ENCODE assay signal across 8 mouse cellular contexts in the genomic region with DNA sequence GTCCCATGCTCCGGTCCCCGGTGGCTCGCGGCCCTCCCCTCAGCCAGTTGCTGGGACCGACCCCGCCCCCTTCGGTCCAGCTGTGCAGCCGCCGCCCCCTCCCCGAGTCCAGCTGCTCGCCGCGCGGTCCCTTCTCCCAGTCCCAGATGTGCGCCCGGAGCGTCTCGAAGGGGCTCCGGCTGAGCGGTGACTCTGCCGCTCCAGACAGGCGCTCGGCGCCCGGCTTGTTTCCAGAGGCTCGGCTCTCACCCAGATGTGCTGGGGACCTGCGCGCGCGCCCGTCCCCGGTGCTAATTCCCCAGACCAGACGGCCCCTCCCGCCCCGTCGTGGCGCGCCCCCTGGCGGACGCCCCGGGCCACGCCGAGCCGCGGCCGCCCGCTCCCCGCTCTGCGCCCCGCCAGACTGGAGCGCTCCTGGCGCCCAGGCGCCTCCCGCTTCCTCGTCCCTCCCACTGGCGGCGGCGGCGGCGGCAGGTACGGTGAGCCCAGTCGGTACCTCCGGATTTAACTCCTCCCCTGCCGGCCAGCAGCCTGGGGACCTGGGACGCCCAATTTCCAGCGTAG. TPM values are rescaled to one million over a fixed set of nuclear protein-coding genes. Genes with fewer than 3 reads are reported as not detected.
DNase-seq lines count a peak whose midpoint lies in the region; ATAC-seq and TF ChIP-seq lines count a peak whose summit lies in the region.

A gene (minus strand): TSS at position 273 of the 564 bp plus-strand sequence.

- ATAC-seq in erythroblast, adult 5-6 weeks (replicated peaks; ENCODE audit: low FRiP score, poor library complexity, severe bottlenecking): no peak
- ATAC-seq in granulocyte monocyte progenitor cell, adult 5-6 weeks (replicated peaks; ENCODE audit: poor library complexity, severe bottlenecking): peak; percentile 69
- ATAC-seq in intestine, postnatal 0 days: peak; percentile 55
- ATAC-seq in limb, embryonic 15.5 days (ENCODE audit: insufficient number of reproducible peaks, low FRiP score, low TSS enrichment, low read depth): no peak
- peak; percentile 43 for ATAC-seq in midbrain, embryonic 16.5 days
- peak; percentile 68; the same call in 1 of the 2 replicates for ATAC-seq in stomach, embryonic 15.5 days (ENCODE audit: insufficient read depth, low FRiP score, low read depth)

- TF ChIP-seq CTCF in intestine, postnatal 0 days (IDR thresholded peaks at IDR 0.05; ENCODE audit: low read depth): peak; percentile 66

- under 1% methylated on average over 51 of the region's 66 CpGs for WGBS in intestine, postnatal 0 days
- WGBS in limb, embryonic 15.5 days: under 1% methylated on average over 65 of the region's 66 CpGs
- 0% methylated on average over 36 of the region's 66 CpGs for WGBS in midbrain, embryonic 16.5 days
- under 1% methylated on average over 65 of the region's 66 CpGs for WGBS in stomach, embryonic 15.5 days

- no peak within 1 kb of the TSS; the same call in 1 of the 2 replicates for H3K9ac ChIP-seq in intestine, postnatal 0 days (ENCODE audit: low read depth, low read length)
- H3K9ac ChIP-seq in limb, embryonic 15.5 days: peak within 1 kb of the TSS; percentile 37
- peak within 1 kb of the TSS; percentile 79 for H3K9ac ChIP-seq in midbrain, embryonic 16.5 days (ENCODE audit: low read depth, low read length)
- H3K9ac ChIP-seq in stomach, embryonic 15.5 days: peak within 1 kb of the TSS; percentile 26; the same call in 1 of the 2 replicates

- peak; percentile 77 to 87 for DNase-seq in cerebellum, postnatal 36 days

- peak within 1 kb of the TSS; percentile 93 for H3K4me2 ChIP-seq in intestine, postnatal 0 days (replicated peaks; ENCODE audit: low read depth)
- H3K4me2 ChIP-seq in limb, embryonic 15.5 days: peak within 1 kb of the TSS; percentile 99
- peak within 1 kb of the TSS; percentile 96 for H3K4me2 ChIP-seq in midbrain, embryonic 16.5 days (ENCODE audit: low read length)
- H3K4me2 ChIP-seq in stomach, embryonic 15.5 days: peak within 1 kb of the TSS; percentile 98

- peaks cover 7% of the 10 kb centered on the region for H3K4me1 ChIP-seq in erythroblast, embryonic 14.5 days (ENCODE audit: control insufficient read depth)
- no peaks in the 10 kb centered on the region; the same call in 1 of the 2 replicates for H3K4me1 ChIP-seq in intestine, postnatal 0 days (replicated peaks; ENCODE audit: control insufficient read depth, insufficient read depth, low read length)
- peaks cover 42% of the 10 kb centered on the region for H3K4me1 ChIP-seq in limb, embryonic 15.5 days
- peaks cover 4% of the 10 kb centered on the region for H3K4me1 ChIP-seq in midbrain, embryonic 16.5 days (ENCODE audit: control insufficient read depth, insufficient read depth, low read length)
- peaks cover 26% of the 10 kb centered on the region for H3K4me1 ChIP-seq in stomach, embryonic 15.5 days

- peaks cover 82% of the 10 kb centered on the region for H3K27me3 ChIP-seq in erythroblast, embryonic 14.5 days (ENCODE audit: control insufficient read depth)
- peaks cover 47% of the 10 kb centered on the region for H3K27me3 ChIP-seq in intestine, postnatal 0 days (replicated peaks; ENCODE audit: control insufficient read depth, insufficient read depth, low read length)
- peaks cover 43% of the 10 kb centered on the region for H3K27me3 ChIP-seq in limb, embryonic 15.5 days
- peaks cover 12% of the 10 kb centered on the region for H3K27me3 ChIP-seq in midbrain, embryonic 16.5 days (ENCODE audit: control insufficient read depth, insufficient read depth, low read depth, low read length)
- peaks cover 39% of the 10 kb centered on the region for H3K27me3 ChIP-seq in stomach, embryonic 15.5 days (replicated peaks)

- peak within 1 kb of the TSS; percentile 28 for H3K4me3 ChIP-seq in erythroblast, embryonic 14.5 days (replicated peaks)
- H3K4me3 ChIP-seq in intestine, postnatal 0 days (ENCODE audit: low read depth, low read length): peak within 1 kb of the TSS; percentile 53
- peak within 1 kb of the TSS; percentile 57 for H3K4me3 ChIP-seq in limb, embryonic 15.5 days
- peak within 1 kb of the TSS; percentile 66 for H3K4me3 ChIP-seq in midbrain, embryonic 16.5 days (ENCODE audit: low read depth, low read length)
- peak within 1 kb of the TSS; percentile 57 for H3K4me3 ChIP-seq in stomach, embryonic 15.5 days (replicated peaks)

- no peaks in the 10 kb centered on the region for H3K36me3 ChIP-seq in erythroblast, embryonic 14.5 days (ENCODE audit: control insufficient read depth)
- no peaks in the 10 kb centered on the region for H3K36me3 ChIP-seq in intestine, postnatal 0 days (ENCODE audit: control insufficient read depth, insufficient read depth)
- H3K36me3 ChIP-seq in limb, embryonic 15.5 days: no peaks in the 10 kb centered on the region
- no peaks in the 10 kb centered on the region for H3K36me3 ChIP-seq in midbrain, embryonic 16.5 days (ENCODE audit: control insufficient read depth, insufficient read depth, low read length)
- H3K36me3 ChIP-seq in stomach, embryonic 15.5 days: no peaks in the 10 kb centered on the region

- H3K27ac ChIP-seq in intestine, postnatal 0 days (ENCODE audit: low read depth, low read length): no peak within 1 kb of the TSS
- no peak within 1 kb of the TSS for H3K27ac ChIP-seq in limb, embryonic 15.5 days
- peak within 1 kb of the TSS; percentile 32 for H3K27ac ChIP-seq in midbrain, embryonic 16.5 days (ENCODE audit: low read length)
- H3K27ac ChIP-seq in stomach, embryonic 15.5 days: peak within 1 kb of the TSS; percentile 7; the same call in 1 of the 2 replicates

- H3K9me3 ChIP-seq in erythroblast, embryonic 14.5 days (ENCODE audit: control insufficient read depth, low read length): no peaks in the 10 kb centered on the region
- no peaks in the 10 kb centered on the region for H3K9me3 ChIP-seq in intestine, postnatal 0 days (ENCODE audit: control insufficient read depth)
- H3K9me3 ChIP-seq in limb, embryonic 15.5 days: no peaks in the 10 kb centered on the region
- H3K9me3 ChIP-seq in midbrain, embryonic 16.5 days (replicated peaks; ENCODE audit: control insufficient read depth, low read length, poor library complexity, severe bottlenecking): no peaks in the 10 kb centered on the region
- no peaks in the 10 kb centered on the region for H3K9me3 ChIP-seq in stomach, embryonic 15.5 days

RNA-seq across cellular contexts. Expression of the gene that starts here (rescaled TPM):
- polyA plus RNA-seq in erythroblast, embryonic 14.5 days (2012): not detected in 2 replicates
- total RNA-seq in erythroblast, adult 5-6 weeks (2015; ENCODE audit: low replicate concordance): not detected in 2 replicates
- total RNA-seq in erythroblast, adult 5-6 weeks (2017; ENCODE audit: low replicate concordance): not detected in 2 replicates
- not detected in 2 replicates for total RNA-seq in granulocyte monocyte progenitor cell, adult 5-6 weeks (2014; fragmentation: Nextera tagmentation)
- total RNA-seq in granulocyte monocyte progenitor cell, adult 5-6 weeks (2017): not detected in 2 replicates
- 0.22 and 0.43 TPM in 2 replicates for polyA plus RNA-seq in intestine, postnatal 0 days (2015; fragmentation: Nextera tagmentation; extraction: Ambion mirVana)
- polyA plus RNA-seq in limb, embryonic 15.5 days (2015; fragmentation: Nextera tagmentation; extraction: Ambion mirVana): 0.69 and 0.70 TPM in 2 replicates
- polyA plus RNA-seq in midbrain, embryonic 16.5 days (2015; fragmentation: Nextera tagmentation; extraction: Ambion mirVana): 3.3 and 4.6 TPM in 2 replicates
- polyA plus RNA-seq in stomach, embryonic 15.5 days (2015; fragmentation: Nextera tagmentation; extraction: Ambion mirVana): 0.58 and 0.83 TPM in 2 replicates

Comparison
In these comparisons a context has a peak if more than half of its experiments do, and no peak if none do; other contexts are left out.
1. Peak in ATAC-seq in granulocyte monocyte progenitor cell, adult 5-6 weeks; RNA of the gene not detected or under 1 TPM.
2. Peak in ATAC-seq, H3K4me3 ChIP-seq and H3K4me2 ChIP-seq in intestine, postnatal 0 days; RNA of the gene not detected or under 1 TPM.
3. Peak in ATAC-seq, H3K4me3 ChIP-seq, H3K27ac ChIP-seq, H3K9ac ChIP-seq and H3K4me2 ChIP-seq in stomach, embryonic 15.5 days; RNA of the gene not detected or under 1 TPM.